Mouse (Mus musculus): ENCODE results near the gene Pex19.

DNA sequence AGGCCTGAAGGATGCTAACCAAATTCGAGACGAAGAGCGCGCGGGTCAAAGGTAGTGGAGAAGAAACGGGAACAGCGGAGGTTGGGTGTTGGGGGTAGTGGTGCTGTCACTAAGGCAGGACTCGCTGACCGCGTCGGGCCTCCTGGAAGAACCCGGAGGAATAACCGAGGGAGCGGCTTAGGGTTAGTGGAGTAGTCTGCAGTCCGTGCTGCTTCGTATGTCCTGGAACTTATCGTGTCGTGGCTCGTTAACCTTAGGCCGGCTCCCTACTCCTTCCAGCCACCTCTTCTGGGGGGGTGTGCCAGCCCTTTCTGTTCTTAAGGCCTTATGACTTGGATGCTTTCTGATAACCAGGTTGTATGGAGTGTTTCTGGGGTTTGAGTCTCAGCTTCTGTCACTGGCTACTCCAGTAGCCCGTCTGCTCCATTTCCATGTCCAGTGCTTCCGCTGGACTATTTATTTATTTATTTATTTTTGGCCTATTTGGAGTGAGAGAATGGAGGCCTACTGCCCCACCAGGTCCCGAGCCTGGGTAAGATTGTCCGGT lies 43.6 kb upstream of the Pex19 start:
- no peak for TF ChIP-seq GATA1 (IDR thresholded peaks at IDR 0.05; ENCODE audit: low read length)
- TF ChIP-seq TAL1 (IDR thresholded peaks at IDR 0.05; ENCODE audit: low read length) = no peak

All from erythroblast, embryonic 14.5 days (primary cell).